ENCODE assay signal across 34 mouse cellular contexts in genomic region chr13:56529031-56529430, GRCm38 (mm10). TPM values are rescaled to one million over a fixed set of nuclear protein-coding genes. Genes with fewer than 3 reads are reported as not detected.
"Had no signal": no experiment of that assay in that cellular context is flagged by ENCODE, and none has a peak within 500 bp of the region (broad histone marks: within the 10 kb centered on the region; RNA-seq: fewer than 3 reads in every experiment).

No protein-coding gene starts in this region.

- ATAC-seq: hindbrain, embryonic 16.5 days; inflammation-experienced regulatory T-cells, adult 6 months; intestine, embryonic 15.5 days; intestine, postnatal 0 days had no signal

- H3K4me1 ChIP-seq: heart, embryonic 15.5 days; hindbrain, embryonic 10.5 days; hindbrain, embryonic 12.5 days; intestine, embryonic 15.5 days; limb, embryonic 10.5 days; limb, embryonic 12.5 days; liver, embryonic 13.5 days had no signal

- H3K4me2 ChIP-seq: heart, embryonic 11.5 days; heart, embryonic 13.5 days; heart, embryonic 15.5 days; hindbrain, embryonic 12.5 days; hindbrain, embryonic 14.5 days; intestine, embryonic 15.5 days; limb, embryonic 12.5 days; liver, embryonic 11.5 days; liver, embryonic 13.5 days had no signal

- H3K27ac ChIP-seq: heart, adult 2 months; heart, embryonic 13.5 days; heart, embryonic 15.5 days; hindbrain, embryonic 10.5 days; hindbrain, embryonic 12.5 days; hindbrain, embryonic 14.5 days; intestine, embryonic 15.5 days; layer of hippocampus, adult 2 months; left cerebral cortex, adult 2 months; limb, embryonic 10.5 days; limb, embryonic 12.5 days; liver, embryonic 13.5 days had no signal

- H3K27me3 ChIP-seq: heart, embryonic 13.5 days; heart, embryonic 15.5 days; hindbrain, embryonic 12.5 days; intestine, embryonic 15.5 days; limb, embryonic 12.5 days; liver, embryonic 13.5 days had no signal

- H3K9ac ChIP-seq: heart, embryonic 13.5 days; heart, embryonic 15.5 days; hindbrain, embryonic 12.5 days; hindbrain, embryonic 14.5 days; intestine, embryonic 15.5 days; limb, embryonic 12.5 days; liver, embryonic 13.5 days had no signal

- DNase-seq: gastrocnemius, postnatal 14 days; heart, adult 2 months; heart, postnatal 14 days; heart, postnatal 36 days; kidney, adult 18-20 months; kidney, postnatal 10 days; kidney, postnatal 4 days; liver; liver, embryonic 13.5 days had no signal

- H3K9me3 ChIP-seq: heart, embryonic 13.5 days; heart, embryonic 15.5 days; intestine, embryonic 15.5 days; limb, embryonic 10.5 days; liver, embryonic 13.5 days had no signal

- H3K36me3 ChIP-seq: heart, embryonic 15.5 days; intestine, embryonic 15.5 days; limb, embryonic 10.5 days; limb, embryonic 12.5 days; liver, embryonic 13.5 days had no signal

- H3K4me3 ChIP-seq: heart, adult 2 months; heart, embryonic 13.5 days; heart, embryonic 15.5 days; hindbrain, embryonic 10.5 days; hindbrain, embryonic 12.5 days; intestine, embryonic 15.5 days; layer of hippocampus, adult 2 months; left cerebral cortex, adult 2 months; limb, embryonic 10.5 days; limb, embryonic 12.5 days; liver, embryonic 13.5 days had no signal

RNA-seq across cellular contexts. Expression of gene Lect2, which starts 19.3 kb away (rescaled TPM):
- total RNA-seq: gastrocnemius, adult 18-20 months; gastrocnemius, adult 8-10 months; gastrocnemius, postnatal 14 days; heart, adult 2 months; heart, postnatal 14 days; heart, postnatal 36 days; layer of hippocampus, adult 2 months; layer of hippocampus, postnatal 10 days; layer of hippocampus, postnatal 25 days; left cerebral cortex, adult 2 months; left cerebral cortex, postnatal 14 days had no signal
- polyA plus RNA-seq: heart, adult 2 months; heart, embryonic 15.5 days; heart, postnatal 0 days; hindbrain, embryonic 10.5 days; hindbrain, embryonic 12.5 days; hindbrain, embryonic 14.5 days; hindbrain, embryonic 16.5 days; inflammation-experienced regulatory T-cells, adult 6 months; limb, embryonic 10.5 days; limb, embryonic 12.5 days; limb, embryonic 14.5 days had no signal

RNA-seq across cellular contexts. Expression of gene Il9, which starts 47.0 kb away (rescaled TPM):
- total RNA-seq: gastrocnemius, adult 18-20 months; gastrocnemius, adult 8-10 months; gastrocnemius, postnatal 14 days; gastrocnemius, postnatal 4 days; heart, adult 2 months; heart, postnatal 14 days; heart, postnatal 36 days; layer of hippocampus, adult 2 months; layer of hippocampus, postnatal 10 days; layer of hippocampus, postnatal 25 days; left cerebral cortex, adult 2 months; left cerebral cortex, postnatal 14 days had no signal
- polyA plus RNA-seq: heart, adult 2 months; heart, embryonic 11.5 days; heart, embryonic 13.5 days; heart, embryonic 15.5 days; heart, postnatal 0 days; hindbrain, embryonic 10.5 days; hindbrain, embryonic 12.5 days; hindbrain, embryonic 14.5 days; hindbrain, embryonic 16.5 days; inflammation-experienced regulatory T-cells, adult 6 months; intestine, embryonic 15.5 days; intestine, postnatal 0 days; kidney, embryonic 14.5 days; kidney, embryonic 16.5 days; limb, embryonic 10.5 days; limb, embryonic 12.5 days; limb, embryonic 14.5 days; liver, embryonic 11.5 days; liver, embryonic 13.5 days had no signal
